Mouse (Mus musculus): ENCODE data around the gene Fam71e2.

Fam71e2 gene

DNA sequence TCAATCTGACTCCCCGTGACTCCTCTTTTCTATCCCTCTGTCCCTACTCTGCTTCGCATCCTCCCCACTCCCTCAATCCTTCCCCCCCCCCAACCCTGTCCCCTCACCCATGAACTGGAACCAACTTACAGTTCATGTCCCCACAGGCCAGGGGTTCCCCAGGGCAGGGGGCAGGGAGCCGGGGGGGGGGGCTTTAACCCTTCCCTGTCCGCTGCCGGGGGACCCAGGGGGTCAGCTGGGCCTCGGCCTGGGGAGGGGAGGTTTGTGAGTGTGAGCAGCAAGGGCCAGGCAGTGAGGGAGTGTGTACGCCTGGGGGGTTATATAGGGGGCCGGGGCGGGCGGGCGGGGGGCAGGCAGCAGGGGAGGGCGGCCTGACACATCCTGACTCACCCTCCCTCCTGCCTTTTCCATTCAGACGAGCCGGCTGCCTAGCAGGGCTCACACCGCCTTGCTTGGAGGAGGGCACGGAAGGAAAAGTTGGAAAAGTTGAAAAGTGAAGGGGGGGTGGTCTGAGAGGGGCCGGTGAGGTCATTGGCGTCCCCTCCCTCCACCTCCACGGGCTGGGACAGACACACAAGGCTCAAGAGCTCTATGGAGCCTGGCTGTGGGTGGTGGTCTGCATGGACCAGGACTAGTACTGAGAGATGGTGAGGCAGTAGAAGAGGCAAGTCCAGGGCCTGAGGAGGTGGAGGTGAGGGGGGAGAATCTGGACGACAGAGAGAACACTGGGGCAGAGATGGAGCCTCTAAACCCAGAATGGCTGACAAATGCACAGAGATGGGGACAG, 6.9 kb upstream of the Fam71e2 start:
- DNase-seq = no peak

DNA sequence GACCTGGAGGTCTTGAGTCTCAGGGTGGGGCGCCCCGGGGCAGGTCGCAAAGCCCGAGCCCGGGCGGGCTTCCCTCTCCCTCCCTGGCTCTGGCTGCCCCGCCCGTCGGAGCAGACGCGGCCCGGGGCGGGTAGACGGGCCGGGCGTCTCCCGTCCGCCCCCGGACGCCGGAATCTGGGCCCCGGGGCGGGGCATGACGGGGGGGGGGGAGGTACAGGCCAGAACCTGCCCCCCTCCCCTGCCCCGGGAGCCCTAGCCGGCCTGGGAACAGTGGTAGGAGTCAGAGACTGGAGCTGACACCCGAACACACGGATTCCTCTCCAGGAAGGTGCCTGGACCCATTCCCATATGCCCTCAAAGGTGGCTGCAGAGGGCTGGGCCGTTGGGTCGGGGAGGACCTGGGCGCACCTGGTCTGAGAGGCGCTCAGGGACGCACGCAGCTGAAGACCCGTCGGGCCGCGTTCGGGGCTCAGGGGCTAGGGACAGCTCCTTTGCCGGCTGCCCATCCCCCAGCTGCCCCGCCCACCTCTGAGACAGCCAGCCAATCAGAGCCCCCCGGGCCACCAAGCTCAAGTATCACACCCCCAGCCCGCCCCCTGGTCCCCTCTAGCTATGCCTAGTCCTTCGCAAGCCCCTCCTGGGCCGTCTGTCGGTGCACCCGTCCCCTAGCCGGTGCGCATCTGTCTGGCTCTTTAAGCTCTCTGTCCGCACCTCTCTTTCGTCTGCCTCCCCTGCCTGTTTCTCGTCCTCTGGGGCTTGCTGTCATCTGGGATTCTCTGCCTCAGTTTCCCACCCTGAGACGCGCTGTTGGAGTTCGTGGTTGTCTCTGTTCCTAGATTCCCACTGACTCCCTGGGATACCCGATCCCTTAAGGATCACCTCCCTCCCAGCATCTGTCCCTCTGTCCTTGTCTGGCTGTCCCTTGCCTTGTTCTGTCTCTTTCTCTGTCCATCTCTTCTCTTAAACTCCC, 6.0 kb upstream of the Fam71e2 start:
- peak; percentile 11 to 21 for DNase-seq

DNA sequence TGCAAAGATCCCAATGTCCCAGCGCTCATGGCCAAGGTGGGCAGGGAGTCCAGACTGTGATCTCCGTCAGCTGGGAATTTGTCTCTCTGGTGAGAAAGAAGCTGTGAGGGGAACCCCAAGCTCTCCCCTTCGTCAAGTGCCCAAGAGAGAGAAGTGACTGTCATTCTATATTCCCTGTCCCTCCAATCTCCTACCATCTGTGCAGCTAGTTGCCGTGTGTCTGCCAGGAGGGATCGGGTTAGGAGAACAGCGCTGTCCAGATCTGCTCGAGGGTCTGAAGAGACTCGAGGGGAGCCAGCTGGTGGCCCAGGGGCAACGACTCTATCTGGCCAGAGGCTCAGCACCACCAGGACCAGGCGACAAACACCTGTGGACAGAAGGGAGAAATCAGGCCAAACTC, 5.0 kb upstream of the Fam71e2 start:
- DNase-seq = no peak

DNA sequence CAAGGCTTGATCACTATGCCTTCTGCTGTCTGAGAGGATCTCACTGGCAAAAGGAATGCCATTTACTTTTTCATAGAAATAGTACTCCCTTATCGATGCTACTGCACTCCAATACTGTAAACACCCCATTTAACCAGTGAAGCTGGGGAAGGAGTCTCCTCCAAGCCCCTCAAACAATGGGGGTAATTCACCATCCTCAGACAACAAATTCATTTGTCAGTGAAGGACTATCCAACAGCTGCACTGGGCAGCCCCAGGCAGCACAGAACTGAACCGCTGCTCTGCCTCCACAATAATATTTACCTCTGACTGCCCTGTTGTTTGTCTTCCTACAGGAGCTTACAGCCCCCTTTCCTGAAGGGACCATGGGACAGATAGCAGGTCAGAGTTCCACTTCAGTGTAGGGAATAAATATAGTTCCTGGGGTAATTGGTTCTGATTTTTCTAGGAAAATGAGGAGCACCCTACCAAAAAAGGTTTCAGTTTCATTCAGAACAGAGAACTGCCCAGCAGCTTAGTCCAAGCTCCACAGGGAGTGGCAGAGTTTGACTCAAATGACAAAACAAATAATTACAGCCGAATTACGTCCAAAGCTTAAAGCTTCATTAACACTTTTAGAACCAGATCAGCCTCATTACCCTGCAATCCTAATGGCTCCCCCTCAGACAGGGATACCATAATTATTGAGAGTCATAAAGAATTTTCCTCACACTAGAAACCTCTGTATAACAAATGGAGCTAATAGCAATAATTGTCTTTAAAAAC, 6.0 kb downstream of the Fam71e2 start:
- DNase-seq = no peak

DNA sequence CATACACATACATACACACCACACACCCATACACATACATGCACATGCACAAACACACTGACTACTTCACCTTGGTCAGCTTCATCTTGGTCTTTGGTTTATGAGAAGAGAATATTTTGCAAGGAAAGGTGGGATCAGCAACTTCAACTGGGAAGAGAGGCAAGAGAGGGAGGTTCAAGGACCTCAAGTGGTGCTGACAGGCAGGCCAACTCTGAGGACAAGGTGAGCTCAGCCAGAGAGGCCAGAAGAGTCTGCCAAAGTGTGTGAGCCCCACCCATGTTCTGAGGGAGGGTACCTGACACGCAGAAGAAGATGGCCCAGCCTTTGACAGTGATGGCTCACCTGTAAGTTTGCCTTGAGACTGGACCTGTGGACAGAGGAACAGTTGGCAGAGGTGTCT, 11.4 kb downstream of the Fam71e2 start:
- DNase-seq = no peak

DNA sequence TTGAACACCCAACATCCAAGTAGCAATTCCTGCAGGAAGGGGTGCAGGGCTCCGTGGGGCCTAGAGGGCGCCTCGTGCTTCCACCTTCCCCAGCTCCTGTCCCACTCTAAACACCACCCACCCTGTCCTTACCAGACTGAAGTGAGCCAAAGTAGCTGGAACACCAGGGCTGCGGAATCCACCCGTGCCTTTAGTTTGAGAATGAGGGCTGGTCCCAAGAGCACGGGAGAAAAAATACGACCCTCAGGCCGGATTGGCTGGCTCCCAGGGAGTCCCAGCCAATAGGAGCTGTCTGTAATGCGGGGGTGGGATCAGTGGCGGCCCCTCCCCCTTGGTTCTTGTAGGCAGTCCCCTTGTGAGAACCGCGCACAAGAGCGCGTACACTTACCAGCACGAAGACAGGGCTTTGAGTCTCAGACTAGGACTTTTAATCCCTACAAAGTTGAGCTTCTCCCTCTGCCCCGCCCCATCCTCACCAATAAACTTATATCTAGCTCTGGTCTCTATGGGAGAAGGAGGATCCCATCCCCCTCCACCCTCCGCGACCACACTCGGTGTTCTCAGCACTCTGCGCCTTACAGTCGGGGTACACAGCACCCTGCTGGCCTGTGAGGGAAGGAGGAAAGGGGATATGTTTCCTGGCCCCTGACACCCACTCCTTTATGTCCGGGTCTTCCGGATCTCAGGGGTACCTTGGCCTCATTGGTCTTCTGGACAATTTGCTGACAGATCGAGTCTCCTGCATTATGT, 18.1 kb downstream of the Fam71e2 start, which contains the start of gene Cox6b2:
Gene Cox6b2 (minus strand): TSS at position 274 of the 750 bp plus-strand sequence.
- DNase-seq = peak; percentile 72 to 78

DNA sequence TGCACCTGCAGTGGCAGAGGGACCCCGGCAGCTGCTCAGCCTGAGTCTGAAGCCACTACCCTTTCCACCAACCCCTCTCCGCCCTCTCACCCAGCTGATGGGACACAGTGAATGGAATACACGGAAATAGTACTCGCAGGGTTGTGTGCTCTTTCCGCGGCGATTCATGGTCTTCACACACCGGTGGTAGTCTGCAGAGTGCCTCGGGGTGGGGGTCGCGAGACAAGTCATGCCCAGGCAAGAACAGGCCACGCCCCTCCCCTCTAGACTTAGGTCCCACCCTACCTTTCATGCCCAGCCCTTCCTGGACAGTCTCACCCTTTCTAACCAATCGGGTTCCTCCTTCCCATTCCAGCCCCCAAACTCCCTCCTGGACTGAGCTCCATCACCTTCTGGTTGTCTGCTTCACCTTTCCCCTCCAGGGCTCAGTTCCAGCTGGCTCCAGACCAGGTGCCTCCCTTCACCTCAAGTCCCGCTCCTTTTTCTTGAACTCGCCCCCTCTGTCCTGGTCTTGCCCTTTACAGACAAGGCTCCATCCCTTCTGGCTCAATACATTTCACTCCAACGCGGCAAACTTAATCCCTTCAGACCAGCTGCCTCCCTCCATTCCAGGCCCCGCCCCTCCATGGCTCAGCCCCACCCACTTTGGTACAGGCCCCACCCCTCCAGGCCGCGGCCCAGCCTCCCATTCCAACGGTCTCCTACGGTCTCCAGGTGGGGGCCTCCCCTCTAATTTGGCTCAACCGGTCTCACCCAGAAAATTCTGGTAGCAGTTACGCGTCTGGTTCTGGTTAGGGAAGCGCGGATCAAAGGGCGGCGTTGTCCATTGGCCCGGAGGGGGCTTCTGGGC, 18.9 kb downstream of the Fam71e2 start:
- no peak for DNase-seq

DNA sequence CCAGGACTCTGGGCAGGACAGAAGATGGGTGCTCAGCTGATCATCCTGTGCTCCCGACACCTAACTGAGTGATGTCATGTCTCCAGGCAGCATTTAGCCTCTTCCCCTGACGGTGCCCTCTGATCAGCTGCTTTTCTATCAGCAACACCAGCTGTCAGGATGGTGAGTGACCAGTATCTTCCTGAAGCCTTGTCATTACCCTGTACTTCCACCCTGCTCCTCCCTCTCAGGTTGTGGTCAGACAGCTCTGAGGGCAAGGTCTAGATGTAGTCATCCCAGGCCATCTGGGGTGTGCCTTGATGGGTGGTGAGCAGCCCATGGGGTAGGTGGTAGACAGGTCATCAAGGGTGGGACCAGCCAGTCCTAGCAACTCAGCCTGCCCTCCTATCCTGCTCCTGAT, 21.9 kb downstream of the Fam71e2 start:
- no peak for DNase-seq

DNA sequence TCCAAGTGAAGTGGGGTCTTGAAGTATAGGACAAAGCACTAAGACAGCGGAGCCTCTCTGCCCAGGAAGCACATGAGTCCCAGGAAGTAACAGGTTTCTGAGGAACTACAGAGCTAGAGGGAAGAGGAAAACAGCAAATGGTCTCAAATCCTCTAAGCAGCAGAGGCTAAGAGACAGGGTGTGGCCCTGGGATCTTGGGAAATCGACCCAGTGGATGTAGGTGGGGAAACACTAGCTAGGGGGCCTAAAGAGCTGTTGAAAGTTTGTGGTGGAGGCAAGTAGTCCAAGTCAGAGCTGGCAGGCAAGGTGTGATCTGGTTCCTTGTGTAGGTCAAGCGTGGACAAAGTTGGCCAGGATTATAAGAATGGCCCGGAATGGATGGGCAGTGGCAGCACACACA, 22.8 kb downstream of the Fam71e2 start:
- no peak for DNase-seq

DNA sequence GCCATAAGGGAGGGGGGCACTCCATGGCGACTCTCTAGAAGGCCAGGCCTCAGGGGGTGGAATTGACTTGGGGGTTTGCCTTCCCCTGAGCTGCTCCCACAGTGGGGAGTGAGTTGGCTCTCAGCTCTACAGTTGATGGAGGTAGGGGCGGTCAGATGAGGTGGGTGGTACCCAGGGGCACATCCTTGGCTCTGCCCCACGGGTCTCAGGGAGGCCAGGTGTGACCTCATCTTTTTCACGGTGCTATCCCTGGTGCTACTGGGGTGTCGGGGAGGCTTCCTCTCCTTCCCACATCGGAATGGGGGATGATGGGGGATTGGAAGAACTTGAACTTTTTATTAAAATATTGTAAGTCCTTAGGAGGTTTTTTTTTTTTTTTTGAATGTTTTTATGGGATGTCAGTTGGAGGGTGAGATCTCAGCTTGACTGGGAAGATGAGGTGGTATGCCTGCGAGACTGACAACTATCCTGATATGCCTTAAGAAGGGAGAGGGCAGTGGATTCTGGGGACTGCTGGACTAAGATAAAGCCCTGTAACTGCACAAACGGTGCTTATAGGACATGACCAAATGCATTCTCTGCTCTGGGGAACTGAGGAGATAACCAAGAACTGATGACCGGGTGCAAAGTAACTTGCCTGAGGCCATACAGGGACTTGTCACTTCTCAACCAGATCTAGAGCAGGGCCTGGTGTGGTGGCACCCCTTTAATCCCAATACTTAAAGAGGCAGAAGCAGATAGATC, 23.8 kb downstream of the Fam71e2 start:
- DNase-seq = no peak

DNA sequence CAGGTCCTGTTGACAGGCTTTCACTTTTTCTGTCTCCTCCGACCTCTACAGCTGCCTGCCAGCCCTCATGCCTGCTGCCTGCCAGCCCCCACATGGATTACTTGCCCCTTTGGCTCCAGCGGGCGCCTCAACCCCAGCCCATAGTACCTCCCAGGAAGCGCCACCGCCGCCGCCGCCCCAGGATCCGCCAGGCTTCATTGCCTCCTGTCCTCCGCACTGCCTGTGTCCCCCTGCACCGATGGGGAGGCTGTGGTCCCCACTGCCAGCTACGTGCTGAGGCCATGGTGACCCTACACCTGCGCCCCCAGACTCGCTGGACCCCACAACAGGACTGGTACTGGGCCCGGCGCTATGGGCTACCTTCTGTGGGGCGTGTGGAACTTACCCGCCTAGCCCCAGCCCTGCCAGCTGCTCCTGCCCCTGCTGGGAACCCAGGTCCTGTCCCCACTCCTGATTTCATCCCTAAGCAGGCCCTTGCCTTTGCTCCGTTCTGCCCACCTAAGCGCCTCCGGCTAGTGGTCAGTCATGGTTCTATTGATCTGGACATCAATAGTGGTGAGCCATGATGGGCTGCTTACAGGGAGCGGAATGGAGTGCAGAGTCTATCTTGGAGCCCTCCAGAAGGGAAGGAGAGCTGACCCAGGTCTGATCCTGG, 24.6 kb downstream of the Fam71e2 start:
- DNase-seq = no peak

DNA sequence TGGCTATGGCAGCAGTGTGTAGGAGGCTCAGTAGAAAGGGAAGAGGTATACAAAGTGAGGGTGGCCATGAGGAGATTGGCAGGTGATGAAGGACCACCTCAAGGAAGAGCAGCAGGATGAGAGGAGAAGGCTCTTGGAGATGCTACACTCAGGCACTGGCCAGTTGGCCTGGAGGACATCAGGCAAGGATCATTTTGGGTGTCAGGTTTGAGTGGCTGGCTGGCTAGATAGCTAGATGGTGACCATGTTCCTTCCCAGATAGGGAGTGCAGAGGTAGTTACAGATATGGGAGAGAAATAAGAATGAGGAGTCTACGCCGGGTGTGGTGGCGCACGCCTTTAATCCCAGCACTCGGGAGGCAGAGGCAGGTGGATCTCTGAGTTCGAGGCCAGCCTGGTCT, 26.2 kb downstream of the Fam71e2 start:
- no peak for DNase-seq

DNA sequence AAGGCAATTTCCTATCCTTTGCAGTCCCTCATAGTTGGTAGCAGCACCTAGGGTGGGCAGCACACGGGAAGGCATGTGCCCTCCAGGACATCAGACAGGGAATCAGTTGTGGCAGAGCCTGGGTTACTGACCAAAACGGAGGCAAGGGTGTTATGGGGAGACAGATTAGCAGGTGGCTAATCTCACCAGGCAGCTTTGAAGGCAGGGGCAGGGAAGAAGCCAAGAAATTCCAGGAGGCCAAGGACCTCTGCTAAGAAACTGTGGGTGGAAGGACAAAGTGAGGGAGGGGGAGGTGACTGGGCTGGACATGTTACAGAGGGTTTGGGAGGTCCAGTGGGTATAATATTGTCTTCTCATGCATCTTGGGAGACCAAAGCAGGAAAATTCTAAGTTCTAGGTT, 27.7 kb downstream of the Fam71e2 start:
- no peak for DNase-seq

DNA sequence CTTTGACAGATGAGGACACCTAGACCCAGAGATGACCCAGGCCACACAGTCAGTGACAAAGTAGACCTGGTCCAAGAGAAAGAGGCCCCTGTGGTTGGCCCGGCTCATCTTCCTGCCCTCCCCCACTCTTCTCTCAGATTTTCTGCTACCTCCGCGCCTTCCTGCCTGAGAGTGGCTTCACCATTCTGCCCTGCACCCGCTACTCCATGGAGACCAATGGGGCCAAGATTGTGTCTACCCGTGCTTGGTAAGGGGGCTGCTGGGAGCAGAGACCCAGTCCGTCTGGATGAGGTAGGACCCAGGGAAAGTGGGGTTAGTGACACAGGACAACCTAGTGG, 28.7 kb downstream of the Fam71e2 start:
- DNase-seq = no peak

DNA sequence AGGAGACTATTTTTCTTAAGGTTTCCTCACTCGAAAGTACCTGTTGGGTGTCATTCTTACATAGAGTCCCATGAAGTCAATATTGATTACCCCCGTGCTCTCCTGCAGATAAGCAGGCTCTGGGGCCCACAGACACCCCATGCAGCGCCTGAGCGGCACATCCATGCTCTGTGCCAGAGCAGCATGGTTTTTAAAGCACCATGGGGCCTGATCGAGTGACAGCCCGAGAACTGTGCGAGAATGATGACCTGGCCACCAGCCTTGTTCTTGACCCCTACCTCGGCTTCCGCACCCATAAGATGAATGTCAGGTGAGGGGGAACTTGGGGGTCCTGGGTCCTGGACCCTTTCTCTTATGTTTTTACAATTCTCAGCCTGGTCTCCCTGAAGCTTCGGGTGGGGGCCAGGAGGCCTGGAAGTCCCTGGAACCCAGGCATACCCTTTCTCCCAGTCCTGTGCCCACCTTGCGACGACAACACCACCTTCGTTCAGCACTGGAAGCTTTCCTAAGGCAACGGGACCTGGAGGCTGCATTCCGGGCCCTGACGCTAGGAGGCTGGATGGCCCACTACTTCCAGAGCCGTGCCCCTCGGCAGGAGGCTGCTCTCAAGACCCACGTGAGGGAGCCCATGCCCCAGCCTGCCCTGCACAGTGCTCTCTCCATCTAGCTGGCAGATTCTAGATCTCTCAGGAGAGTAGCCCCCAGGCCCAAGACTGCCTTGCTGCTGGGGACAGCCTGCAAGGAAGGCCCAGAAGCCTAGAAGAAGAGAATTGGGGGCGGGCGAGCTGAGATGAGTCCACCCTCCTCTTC, 29.2 kb downstream of the Fam71e2 start:
- DNase-seq = no peak

DNA sequence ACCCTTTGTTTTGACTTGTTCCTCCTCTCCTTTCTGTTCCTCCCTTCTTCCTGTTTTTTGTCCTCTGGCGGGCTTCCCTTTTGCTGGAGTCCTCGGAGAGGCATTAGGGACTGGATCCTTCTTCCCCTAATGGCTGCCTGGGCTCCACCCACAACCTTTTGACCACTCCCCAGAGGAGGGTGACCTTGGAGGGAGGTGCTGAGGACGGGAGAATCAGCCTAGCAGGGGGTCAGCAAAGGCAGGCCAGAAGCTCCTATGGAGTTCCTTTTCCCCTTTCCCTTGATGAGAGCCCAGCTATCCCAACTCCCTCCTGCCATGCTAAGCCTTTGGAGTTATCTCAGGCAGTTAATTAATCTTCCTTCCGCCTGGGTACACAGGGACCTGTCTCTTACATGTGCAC, 30.0 kb downstream of the Fam71e2 start:
- peak in 1 of 2 experiments; percentile 37 for DNase-seq

DNA sequence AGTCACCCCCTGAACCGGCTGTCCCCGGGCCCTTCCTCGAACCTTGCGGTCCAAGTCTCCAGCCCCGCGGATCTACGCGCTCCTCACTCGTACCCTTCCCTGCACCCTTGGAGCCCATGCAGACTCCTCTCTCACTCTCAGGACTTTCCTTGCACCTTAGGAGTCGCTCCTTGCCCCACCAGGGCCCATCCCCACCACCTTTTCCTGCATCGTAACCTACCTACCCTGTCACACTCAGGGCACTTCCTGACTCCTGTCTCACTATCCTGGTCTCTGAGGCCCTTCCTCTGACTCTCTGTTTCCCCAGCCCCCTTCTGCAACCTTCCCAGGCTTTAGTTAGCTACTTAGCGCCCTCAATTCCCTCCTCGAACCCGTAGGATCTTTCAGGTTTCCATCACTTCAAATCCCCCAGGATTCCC, 30.8 kb downstream of the Fam71e2 start:
- no peak for DNase-seq

DNA sequence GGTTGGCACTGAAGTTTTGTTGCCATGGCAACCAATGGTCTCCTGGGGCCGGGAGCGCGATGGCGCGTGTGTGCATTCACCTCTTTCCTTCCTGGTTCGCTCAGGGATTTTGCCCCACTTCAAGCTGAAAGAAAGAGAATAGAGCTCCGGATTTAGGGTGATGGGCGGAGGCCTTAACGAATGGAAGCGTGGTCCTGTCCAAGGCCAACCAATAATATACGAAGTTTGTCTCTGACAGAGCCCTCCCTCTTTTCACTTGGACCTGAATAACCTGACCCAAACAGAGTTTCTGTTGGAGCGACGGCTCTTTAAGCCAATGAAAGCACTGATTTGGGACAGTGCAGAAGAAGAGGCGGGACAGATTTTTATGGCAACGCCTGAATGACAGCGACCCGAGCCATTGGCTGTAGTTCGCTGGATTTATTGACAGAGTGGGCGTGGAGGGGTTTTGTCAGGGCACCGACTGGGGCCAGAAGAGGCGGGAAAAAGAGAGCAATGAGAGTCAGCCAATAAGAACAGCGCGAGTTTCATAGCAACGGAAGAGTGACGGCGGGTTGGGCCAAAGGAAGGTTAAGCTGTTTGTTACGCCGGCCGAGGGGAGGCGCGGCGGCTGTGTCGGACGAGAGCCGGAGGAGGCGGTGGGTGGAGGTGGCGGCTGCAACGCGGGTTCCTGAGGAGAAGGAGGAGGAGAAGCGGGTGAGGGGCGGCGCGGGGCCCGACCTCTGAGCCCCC, 31.4 kb downstream of the Fam71e2 start, which contains the start of gene Kmt5c:
Gene Kmt5c (plus strand): TSS at position 572 of the 732 bp plus-strand sequence.
- peak; percentile 95 to 99 for DNase-seq

Measured in thymus, adult 18-20 months (tissue).